ENCODE assay signal across 13 mouse cellular contexts in the genomic region with DNA sequence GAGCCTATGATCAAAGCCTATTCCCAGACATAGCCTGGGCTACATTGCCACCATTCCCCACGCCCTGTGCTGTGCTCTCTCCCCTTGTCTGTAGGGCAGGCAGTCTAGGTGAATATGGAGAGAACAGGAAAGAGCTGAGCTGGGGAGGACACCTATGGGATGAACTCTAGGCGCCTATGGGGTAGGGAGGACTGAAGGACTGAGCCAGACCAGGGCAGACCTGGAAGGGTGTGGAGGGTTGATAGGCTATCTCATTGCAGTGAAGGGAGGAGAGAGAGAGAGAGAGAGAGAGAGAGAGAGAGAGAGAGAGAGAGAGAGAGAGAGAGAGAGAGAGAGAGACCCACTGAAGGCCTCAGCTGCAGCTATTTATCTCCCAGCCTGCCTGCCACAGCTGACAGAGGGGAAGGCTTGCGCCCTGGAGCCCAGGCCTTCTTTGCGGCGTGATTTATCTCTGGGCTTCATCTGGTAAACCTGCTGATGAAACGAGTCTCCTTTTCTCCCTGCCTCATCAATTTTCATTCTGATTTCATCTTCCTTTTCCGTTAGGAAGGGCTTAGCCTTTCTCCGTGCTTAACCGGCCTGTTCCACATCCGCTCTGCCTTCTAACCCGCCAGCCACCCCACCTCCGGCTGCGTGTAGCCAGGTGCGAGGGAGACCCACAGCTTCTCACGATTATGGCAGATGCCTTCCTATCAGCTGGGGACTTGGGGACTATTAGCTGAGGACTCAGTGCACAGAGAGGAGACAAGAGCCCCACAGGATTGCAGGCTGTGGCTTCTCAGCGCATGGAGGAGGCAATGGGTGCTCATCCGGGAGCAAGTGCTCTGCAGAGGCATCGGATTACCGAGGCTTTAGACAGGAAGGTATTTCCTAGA. TPM values are rescaled to one million over a fixed set of nuclear protein-coding genes. Genes with fewer than 3 reads are reported as not detected.
A peak's percentile ranks its signal among the peaks of the same experiment; 100 is the strongest.
DNase-seq lines count a peak whose midpoint lies in the region; ATAC-seq lines count a peak whose summit lies in the region.
"Had no signal": no experiment of that assay in that cellular context is flagged by ENCODE, and none has a peak within 500 bp of the region (broad histone marks: within the 10 kb centered on the region; RNA-seq: fewer than 3 reads in every experiment).

No protein-coding gene starts in this region.

- no peak overlapping the region for H3K27ac ChIP-seq in limb, embryonic 13.5 days
- no peak overlapping the region for H3K27ac ChIP-seq in limb, embryonic 10.5 days
- H3K27ac ChIP-seq in forebrain, embryonic 13.5 days: peak overlapping the region; percentile 48
- peak overlapping the region; percentile 71 for H3K27ac ChIP-seq in hindbrain, embryonic 15.5 days (replicated peaks)
- H3K27ac ChIP-seq in neural tube, embryonic 12.5 days: peak overlapping the region; percentile 63
- H3K27ac ChIP-seq: limb, embryonic 12.5 days had no signal

- no peak overlapping the region for H3K4me3 ChIP-seq in limb, embryonic 13.5 days
- H3K4me3 ChIP-seq in limb, embryonic 10.5 days: no peak overlapping the region
- H3K4me3 ChIP-seq in forebrain, embryonic 13.5 days: no peak overlapping the region
- H3K4me3 ChIP-seq in hindbrain, embryonic 15.5 days: no peak overlapping the region
- H3K4me3 ChIP-seq in neural tube, embryonic 12.5 days: no peak overlapping the region
- H3K4me3 ChIP-seq: limb, embryonic 12.5 days; megakaryocyte, embryonic 14.5 days had no signal

- H3K36me3 ChIP-seq in limb, embryonic 13.5 days: no peaks in the 10 kb centered on the region
- no peaks in the 10 kb centered on the region for H3K36me3 ChIP-seq in limb, embryonic 10.5 days
- H3K36me3 ChIP-seq in forebrain, embryonic 13.5 days (ENCODE audit: poor library complexity, severe bottlenecking): no peaks in the 10 kb centered on the region
- no peaks in the 10 kb centered on the region for H3K36me3 ChIP-seq in hindbrain, embryonic 15.5 days
- no peaks in the 10 kb centered on the region for H3K36me3 ChIP-seq in neural tube, embryonic 12.5 days
- H3K36me3 ChIP-seq: limb, embryonic 12.5 days had no signal

- H3K4me1 ChIP-seq in limb, embryonic 13.5 days: 0 out of 2 replicates have a peak, but pooled peaks cover 7% of the 10 kb centered on the region
- peaks cover 16% of the 10 kb centered on the region for H3K4me1 ChIP-seq in limb, embryonic 10.5 days
- H3K4me1 ChIP-seq in forebrain, embryonic 13.5 days: peaks cover 13% of the 10 kb centered on the region
- peaks cover 16% of the 10 kb centered on the region for H3K4me1 ChIP-seq in hindbrain, embryonic 15.5 days (replicated peaks)
- peaks cover 9% of the 10 kb centered on the region for H3K4me1 ChIP-seq in neural tube, embryonic 12.5 days
- H3K4me1 ChIP-seq: limb, embryonic 12.5 days; megakaryocyte, embryonic 14.5 days had no signal

- H3K9ac ChIP-seq in limb, embryonic 13.5 days: peak overlapping the region; percentile 9; the same call in 1 of the 2 replicates
- peak overlapping the region; percentile 9 for H3K9ac ChIP-seq in forebrain, embryonic 13.5 days
- no peak overlapping the region for H3K9ac ChIP-seq in hindbrain, embryonic 15.5 days
- no peak overlapping the region for H3K9ac ChIP-seq in neural tube, embryonic 12.5 days
- H3K9ac ChIP-seq: limb, embryonic 12.5 days had no signal

- DNase-seq in limb, embryonic 10.5 days (ENCODE audit: low spot score): no peak
- no peak for DNase-seq in gastrocnemius, postnatal 4 days (ENCODE audit: low spot score in 2 of 2)
- DNase-seq in lung, postnatal 25 days (ENCODE audit: low spot score): no peak
- no peak for DNase-seq in adrenal gland, postnatal 4 days (ENCODE audit: low spot score in 2 of 2)
- DNase-seq: cerebellum, postnatal 25 days; lung, adult 2 months had no signal

- peaks cover 27% of the 10 kb centered on the region for H3K27me3 ChIP-seq in limb, embryonic 13.5 days
- peaks cover 36% of the 10 kb centered on the region for H3K27me3 ChIP-seq in limb, embryonic 10.5 days (ENCODE audit: low read depth, poor library complexity, severe bottlenecking)
- no peaks in the 10 kb centered on the region for H3K27me3 ChIP-seq in forebrain, embryonic 13.5 days
- H3K27me3 ChIP-seq in hindbrain, embryonic 15.5 days: no peaks in the 10 kb centered on the region
- no peaks in the 10 kb centered on the region for H3K27me3 ChIP-seq in neural tube, embryonic 12.5 days (replicated peaks)

- no peaks in the 10 kb centered on the region for H3K9me3 ChIP-seq in limb, embryonic 13.5 days
- H3K9me3 ChIP-seq in limb, embryonic 10.5 days (replicated peaks): no peaks in the 10 kb centered on the region
- no peaks in the 10 kb centered on the region for H3K9me3 ChIP-seq in forebrain, embryonic 13.5 days (replicated peaks)
- no peaks in the 10 kb centered on the region for H3K9me3 ChIP-seq in hindbrain, embryonic 15.5 days
- no peaks in the 10 kb centered on the region for H3K9me3 ChIP-seq in neural tube, embryonic 12.5 days
- H3K9me3 ChIP-seq: limb, embryonic 12.5 days; megakaryocyte, embryonic 14.5 days had no signal

- ATAC-seq in limb, embryonic 13.5 days (ENCODE audit: low FRiP score, low read depth): no peak
- ATAC-seq in forebrain, embryonic 13.5 days: 0 out of 2 replicates have a peak, but pooled peaks have one; percentile 19
- ATAC-seq in hindbrain, embryonic 15.5 days (ENCODE audit: low FRiP score, low read depth): peak; percentile 58
- ATAC-seq in neural tube, embryonic 12.5 days (ENCODE audit: low FRiP score, low read depth): peak; percentile 78
- ATAC-seq: intestine, postnatal 0 days had no signal

- no peak overlapping the region for H3K4me2 ChIP-seq in limb, embryonic 13.5 days (replicated peaks)
- H3K4me2 ChIP-seq in forebrain, embryonic 13.5 days: no peak overlapping the region
- H3K4me2 ChIP-seq in hindbrain, embryonic 15.5 days: no peak overlapping the region
- H3K4me2 ChIP-seq in neural tube, embryonic 12.5 days (replicated peaks): peak overlapping the region; percentile 24; the same call in 1 of the 2 replicates
- H3K4me2 ChIP-seq: limb, embryonic 12.5 days had no signal

- WGBS in limb, embryonic 13.5 days: 33% methylated on average over 19 of the region's 19 CpGs
- 37% methylated on average over 19 of the region's 19 CpGs for WGBS in limb, embryonic 10.5 days
- WGBS in forebrain, embryonic 13.5 days: 57% methylated on average over 19 of the region's 19 CpGs
- WGBS in hindbrain, embryonic 15.5 days: 30% methylated on average over 19 of the region's 19 CpGs
- 38% methylated on average over 19 of the region's 19 CpGs for WGBS in neural tube, embryonic 12.5 days

RNA-seq across cellular contexts. Expression of gene Lrrn2, which starts 48.2 kb away (rescaled TPM):
- 5.3 and 5.5 TPM in 2 replicates for polyA plus RNA-seq in limb, embryonic 13.5 days (2015; fragmentation: Nextera tagmentation; extraction: Ambion mirVana)
- polyA plus RNA-seq in limb, embryonic 10.5 days (2016; fragmentation: Nextera tagmentation; extraction: Ambion mirVana): 1.3 and 2.4 TPM in 2 replicates
- polyA plus RNA-seq in forebrain, embryonic 13.5 days (2015; fragmentation: Nextera tagmentation; extraction: Ambion mirVana): 22.2 and 25.6 TPM in 2 replicates
- 49.3 and 58.4 TPM in 2 replicates for polyA plus RNA-seq in hindbrain, embryonic 15.5 days (2015; fragmentation: Nextera tagmentation; extraction: Ambion mirVana)
- 18.3 and 19.7 TPM in 2 replicates for polyA plus RNA-seq in neural tube, embryonic 12.5 days (2016; fragmentation: Nextera tagmentation; extraction: Ambion mirVana)
- 1 to 10 TPM; 6.9 to 7.4 TPM for total RNA-seq in gastrocnemius, postnatal 4 days (2021)
- 10 to 100 TPM; 10.9 to 13.2 TPM for total RNA-seq in adrenal gland, postnatal 4 days (2021)

Comparison
In these comparisons a context has a peak if more than half of its experiments do, and no peak if none do; other contexts are left out.
1. H3K27ac ChIP-seq: peak in forebrain, embryonic 13.5 days (single experiment), hindbrain, embryonic 15.5 days (single experiment) and neural tube, embryonic 12.5 days (single experiment); none in limb, embryonic 13.5 days (single experiment) and limb, embryonic 10.5 days (single experiment).
2. H3K9ac ChIP-seq: peak in limb, embryonic 13.5 days (single experiment) and forebrain, embryonic 13.5 days (single experiment); none in hindbrain, embryonic 15.5 days (single experiment) and neural tube, embryonic 12.5 days (single experiment).